Mouse (Mus musculus): ENCODE results near the gene U2af2.
"Not testable (repeated sequence)": the region's sequence is repeated elsewhere in the genome, so short reads cannot be mapped to it uniquely, and the experiment has no call there.

U2af2 gene

GRCm38 (mm10) chr7:5073586-5073985 is 11.6 kb downstream of the U2af2 start:
- no peak for DNase-seq (ENCODE audit: extremely low read depth, low read depth)

GRCm38 (mm10) chr7:5074984-5075383 is 13.0 kb downstream of the U2af2 start:
- no peak for DNase-seq (ENCODE audit: extremely low read depth, low read depth)

GRCm38 (mm10) chr7:5076931-5077330 is 15.0 kb downstream of the U2af2 start:
- no peak for DNase-seq (ENCODE audit: extremely low read depth, low read depth)

GRCm38 (mm10) chr7:5079365-5080009 is 17.5 kb downstream of the U2af2 start:
- not testable (repeated sequence) for DNase-seq (ENCODE audit: extremely low read depth, low read depth)

- peak; percentile 81 for DNase-seq (ENCODE audit: extremely low read depth, low read depth)
Measured at GRCm38 (mm10) chr7:5080010-5080751, 18.2 kb downstream of the U2af2 start, which contains the start of gene Epn1. TSS of gene Epn1 (plus strand) at chr7:5080235.

GRCm38 (mm10) chr7:5080815-5081214 is 18.9 kb downstream of the U2af2 start:
- DNase-seq (ENCODE audit: extremely low read depth, low read depth), result no peak

GRCm38 (mm10) chr7:5081241-5081640 is 19.3 kb downstream of the U2af2 start:
- DNase-seq (ENCODE audit: extremely low read depth, low read depth), result no peak

GRCm38 (mm10) chr7:5081939-5082338 is 20.0 kb downstream of the U2af2 start:
- no peak for DNase-seq (ENCODE audit: extremely low read depth, low read depth)

- no peak for DNase-seq (ENCODE audit: extremely low read depth, low read depth)
Measured at GRCm38 (mm10) chr7:5083325-5084105, 21.6 kb downstream of the U2af2 start.

- no peak for DNase-seq (ENCODE audit: extremely low read depth, low read depth)
Measured at GRCm38 (mm10) chr7:5085512-5085911, 23.6 kb downstream of the U2af2 start.

- DNase-seq (ENCODE audit: extremely low read depth, low read depth), result no peak
Measured at GRCm38 (mm10) chr7:5086921-5087440, 25.0 kb downstream of the U2af2 start.

- no peak for DNase-seq (ENCODE audit: extremely low read depth, low read depth)
Measured at GRCm38 (mm10) chr7:5087886-5088285, 25.9 kb downstream of the U2af2 start.

- DNase-seq (ENCODE audit: extremely low read depth, low read depth), result no peak
Measured at GRCm38 (mm10) chr7:5089853-5090252, 27.9 kb downstream of the U2af2 start.

- DNase-seq (ENCODE audit: extremely low read depth, low read depth), result no peak
Measured at GRCm38 (mm10) chr7:5091008-5091728, 29.2 kb downstream of the U2af2 start.

GRCm38 (mm10) chr7:5092381-5092780 is 30.4 kb downstream of the U2af2 start:
- DNase-seq (ENCODE audit: extremely low read depth, low read depth), result no peak

- DNase-seq (ENCODE audit: extremely low read depth, low read depth), result no peak
Measured at GRCm38 (mm10) chr7:5092831-5093510, 31.0 kb downstream of the U2af2 start.

- DNase-seq (ENCODE audit: extremely low read depth, low read depth), result no peak
Measured at GRCm38 (mm10) chr7:5098769-5099168, 36.8 kb downstream of the U2af2 start.

GRCm38 (mm10) chr7:5099796-5100195 is 37.9 kb downstream of the U2af2 start:
- no peak for DNase-seq (ENCODE audit: extremely low read depth, low read depth)

- DNase-seq (ENCODE audit: extremely low read depth, low read depth), result peak; percentile 91
Measured at GRCm38 (mm10) chr7:5101066-5101663, 39.2 kb downstream of the U2af2 start.

- no peak for DNase-seq (ENCODE audit: extremely low read depth, low read depth)
Measured at GRCm38 (mm10) chr7:5102564-5102963, 40.6 kb downstream of the U2af2 start.
